Mouse (Mus musculus) heart, embryonic 13.5 days (tissue): ENCODE measurements around the gene St6galnac3. TPM values are rescaled to one million over a fixed set of nuclear protein-coding genes. Genes with fewer than 3 reads are reported as not detected.

ENCODE experiments used
- ATAC-seq: fragments of 200-750 bp; cut with Nextera tagmentation; 2 replicates; pipeline ENCODE4 v1.8.0; 2017; ENCODE audit warnings: moderate TSS enrichment; ENCODE audit not compliant: insufficient number of reproducible peaks, low FRiP score, low TSS enrichment; ENCODE audit errors: extremely low read depth
- H3K27ac ChIP-seq: fragments of 300-500 bp; sonication (generic); replicated peaks from 2 replicates; pipeline ENCODE4 v1.5.1; 2015; ENCODE audit warnings: moderate library complexity, mild to moderate bottlenecking, inconsistent platforms
- H3K27me3 ChIP-seq: fragments of 300-500 bp; sonication (generic); replicated peaks from 2 replicates; pipeline ENCODE4 v1.6.1; 2015; ENCODE audit warnings: mild to moderate bottlenecking, inconsistent platforms
- H3K36me3 ChIP-seq: fragments of 300-500 bp; sonication (generic); 2 replicates; pipeline ENCODE4 v1.6.1; 2015; ENCODE audit warnings: mild to moderate bottlenecking, inconsistent platforms
- H3K4me1 ChIP-seq: fragments of 300-500 bp; sonication (generic); 2 replicates; pipeline ENCODE4 v1.6.1; 2015; ENCODE audit warnings: inconsistent platforms
- H3K4me2 ChIP-seq: fragments of 300-500 bp; sonication (generic); 2 replicates; pipeline ENCODE4 v1.6.1; 2015; ENCODE audit warnings: inconsistent platforms, mild to moderate bottlenecking, moderate library complexity
- H3K4me3 ChIP-seq: fragments of 300-500 bp; sonication (generic); 2 replicates; pipeline ENCODE4 v1.5.1; 2015; ENCODE audit warnings: moderate library complexity, mild to moderate bottlenecking, inconsistent platforms
- H3K9ac ChIP-seq: fragments of 300-500 bp; sonication (generic); 2 replicates; pipeline ENCODE4 v1.6.1; 2015; ENCODE audit warnings: inconsistent platforms, mild to moderate bottlenecking, moderate library complexity
- H3K9me3 ChIP-seq: fragments of 300-500 bp; sonication (generic); 2 replicates; pipeline ENCODE4 v1.6.1; 2016; ENCODE audit warnings: inconsistent platforms
- WGBS: fragments of 180-500 bp; shearing (Covaris S2); methylation state at CpG from one replicate; pipeline ENCODE4 v1.1.7; 2015; ENCODE audit warnings: mixed read lengths; 5-methylcytosine and 5-hydroxymethylcytosine counted together
- polyA plus RNA-seq: library from polyadenylated mRNA; unstranded; fragments of >200 nt; fragmentation: Nextera tagmentation; extraction: Ambion mirVana; gene quantifications from 2 replicates; pipeline ENCODE4 v1.2.1, GENCODE M21; 2015

The St6galnac3 gene
- polyA plus RNA-seq, 1 experiment from 2014 or later: 21.7 TPM

DNA sequence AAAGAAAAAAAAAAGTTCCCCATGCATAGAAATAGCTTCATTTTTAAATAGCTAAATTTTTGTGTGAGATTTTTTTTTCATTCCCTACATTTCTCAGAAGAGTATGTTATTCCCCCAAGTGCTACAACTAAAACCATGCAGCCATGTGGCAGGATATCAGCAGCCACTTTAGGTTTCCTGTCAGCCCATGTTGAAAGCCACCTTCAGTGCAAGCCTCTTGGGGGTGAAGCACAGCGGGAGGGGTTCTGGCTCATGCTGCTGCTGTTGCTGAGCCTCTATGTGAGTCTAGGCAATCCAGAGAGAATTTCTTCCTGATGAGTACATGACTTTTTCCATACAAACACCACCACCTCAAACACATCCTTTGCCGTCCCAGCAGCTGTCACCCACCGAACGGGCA is 483.8 kb downstream of the St6galnac3 start:
- Histone ChIP-seq H3K9ac (peak overlapping the region; percentile 47; the same call in 1 of the 2 replicates), H3K36me3 (no peaks in the 10 kb centered on the region), H3K9me3 (no peaks in the 10 kb centered on the region), H3K4me2 (peak overlapping the region; percentile 22), H3K27me3 (no peaks in the 10 kb centered on the region), H3K4me3 (no peak overlapping the region), H3K4me1 (peaks cover 55% of the 10 kb centered on the region), H3K27ac (peak overlapping the region; percentile 62)
- WGBS: 35% methylated on average over 4 of the region's 4 CpGs
- ATAC-seq: no peak

DNA sequence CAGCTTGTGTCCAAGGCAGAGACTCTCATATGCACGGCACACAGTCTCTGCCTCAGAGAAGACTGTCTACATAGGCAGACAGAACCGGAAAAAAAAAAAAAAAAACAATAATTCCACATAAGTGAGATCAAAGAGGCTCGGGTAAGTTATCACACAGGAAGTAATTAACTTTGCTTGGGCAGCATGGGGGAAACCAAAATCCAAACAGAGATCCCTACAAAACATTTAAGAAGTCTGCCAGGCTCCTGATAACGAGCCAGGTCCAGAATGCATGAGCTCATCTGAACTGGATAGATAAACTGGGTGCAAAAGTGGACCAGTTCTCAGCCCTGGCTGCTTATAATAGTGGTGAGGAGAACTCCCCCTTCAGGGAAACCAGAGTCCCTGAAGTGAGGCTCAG is 484.6 kb downstream of the St6galnac3 start:
- 18% methylated on average over 4 of the region's 4 CpGs for WGBS
- peak overlapping the region; percentile 66 for H3K27ac ChIP-seq

DNA sequence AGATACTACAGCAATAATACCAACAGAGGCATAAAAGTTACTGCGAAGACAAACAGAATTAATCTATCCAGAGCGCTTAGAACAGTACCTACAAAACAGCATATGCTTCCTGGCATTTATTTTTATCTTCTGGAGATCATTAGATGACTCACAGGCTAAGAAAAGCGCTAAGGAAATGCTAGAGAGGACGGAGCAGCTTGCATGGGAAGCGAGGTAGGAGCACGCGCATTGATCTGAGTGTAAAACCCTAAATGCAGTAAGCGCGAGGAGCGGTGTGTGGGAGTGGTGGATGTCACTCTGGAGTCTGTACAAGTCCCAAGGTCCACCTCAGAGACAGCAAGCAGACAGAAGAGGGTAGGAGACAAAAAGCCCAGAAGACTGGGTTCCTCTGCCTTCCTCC is 486.6 kb downstream of the St6galnac3 start:
- H3K27ac ChIP-seq: no peak overlapping the region
- no peak overlapping the region for H3K4me2 ChIP-seq
- H3K36me3 ChIP-seq: no peaks in the 10 kb centered on the region
- ATAC-seq: no peak
- WGBS: 82% methylated on average over 10 of the region's 10 CpGs
- H3K9me3 ChIP-seq: no peaks in the 10 kb centered on the region
- no peak overlapping the region for H3K9ac ChIP-seq
- H3K4me1 ChIP-seq: peaks cover 55% of the 10 kb centered on the region
- no peak overlapping the region for H3K4me3 ChIP-seq
- H3K27me3 ChIP-seq: no peaks in the 10 kb centered on the region

More for the DNA sequence above, 484.6 kb downstream of the St6galnac3 start:
- H3K9ac ChIP-seq: no peak overlapping the region
- no peaks in the 10 kb centered on the region for H3K36me3 ChIP-seq
- H3K4me2 ChIP-seq: no peak overlapping the region
- no peak; the same call in 1 of the 2 replicates for ATAC-seq
- H3K9me3 ChIP-seq: no peaks in the 10 kb centered on the region
- H3K27me3 ChIP-seq: no peaks in the 10 kb centered on the region
- no peak overlapping the region for H3K4me3 ChIP-seq
- peaks cover 55% of the 10 kb centered on the region for H3K4me1 ChIP-seq

DNA sequence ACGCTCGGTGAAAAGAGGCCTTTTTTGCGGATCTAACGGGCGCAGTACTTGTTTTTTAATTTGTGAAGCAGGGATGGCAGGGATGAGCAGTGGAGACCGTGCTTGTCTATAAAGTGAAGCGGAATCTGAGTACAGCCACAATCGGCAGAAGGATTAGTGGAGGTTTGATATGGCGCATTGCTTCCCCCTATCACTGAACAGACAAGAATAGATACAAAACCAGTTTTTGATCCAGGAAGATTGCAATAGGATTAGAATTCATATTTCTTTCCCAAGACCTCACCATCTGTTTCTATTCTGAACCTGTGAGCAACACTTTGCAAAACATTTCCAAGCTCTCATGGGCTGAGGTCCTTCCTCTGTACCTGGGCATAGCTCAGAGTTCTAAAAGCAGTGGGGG is 488.7 kb downstream of the St6galnac3 start:
- H3K27me3 ChIP-seq: no peaks in the 10 kb centered on the region
- H3K9me3 ChIP-seq: no peaks in the 10 kb centered on the region
- H3K9ac ChIP-seq: no peak overlapping the region
- ATAC-seq: no peak
- 88% methylated on average over 9 of the region's 9 CpGs for WGBS
- no peak overlapping the region for H3K4me3 ChIP-seq
- peaks cover 43% of the 10 kb centered on the region for H3K4me1 ChIP-seq
- no peaks in the 10 kb centered on the region for H3K36me3 ChIP-seq
- no peak overlapping the region for H3K27ac ChIP-seq
- H3K4me2 ChIP-seq: no peak overlapping the region

DNA sequence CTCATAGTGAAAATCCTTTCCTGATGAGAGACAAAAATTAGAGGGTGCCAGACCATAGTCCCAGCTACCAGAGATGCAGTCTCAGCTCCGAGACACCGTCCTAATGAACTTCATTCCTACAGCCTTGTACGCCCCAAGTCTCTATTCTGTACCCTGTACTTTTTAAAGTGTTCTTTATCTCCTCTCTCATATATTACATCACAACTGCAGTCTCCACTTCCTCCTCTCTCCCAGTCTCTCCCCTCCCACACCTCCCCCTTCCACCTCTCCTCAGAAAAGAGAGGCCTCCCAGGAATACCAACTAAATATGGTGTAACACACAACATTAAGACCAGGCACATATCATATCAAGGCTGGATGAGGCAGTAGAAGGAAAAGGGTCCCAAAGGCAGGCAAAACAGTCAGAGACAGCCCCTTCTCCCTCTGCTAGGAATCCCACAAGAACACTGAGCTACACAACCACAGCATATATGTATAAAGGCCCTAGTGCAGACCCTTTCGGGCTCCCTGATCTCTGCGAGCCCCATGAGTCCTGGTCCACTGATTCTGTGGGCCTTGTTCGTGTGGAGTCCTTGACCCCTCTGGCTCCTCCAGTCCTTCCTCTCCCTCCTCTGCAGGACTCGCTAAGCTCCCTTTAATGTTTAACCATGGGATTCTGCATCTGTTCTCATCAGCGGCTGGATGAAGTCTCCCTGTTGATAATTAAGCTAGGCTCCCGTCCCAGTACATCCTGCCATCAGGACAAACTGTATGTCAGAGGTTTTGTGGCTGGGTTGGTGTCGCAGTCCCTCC is 502.2 kb downstream of the St6galnac3 start:
- 83% methylated on average over 10 of the region's 10 CpGs for WGBS
- Histone ChIP-seq H3K4me3 (no peak overlapping the region), H3K27me3 (no peaks in the 10 kb centered on the region), H3K27ac (no peak overlapping the region), H3K4me1 (no peaks in the 10 kb centered on the region), H3K4me2 (no peak overlapping the region), H3K9ac (no peak overlapping the region), H3K36me3 (no peaks in the 10 kb centered on the region), H3K9me3 (no peaks in the 10 kb centered on the region)
- ATAC-seq: no peak

DNA sequence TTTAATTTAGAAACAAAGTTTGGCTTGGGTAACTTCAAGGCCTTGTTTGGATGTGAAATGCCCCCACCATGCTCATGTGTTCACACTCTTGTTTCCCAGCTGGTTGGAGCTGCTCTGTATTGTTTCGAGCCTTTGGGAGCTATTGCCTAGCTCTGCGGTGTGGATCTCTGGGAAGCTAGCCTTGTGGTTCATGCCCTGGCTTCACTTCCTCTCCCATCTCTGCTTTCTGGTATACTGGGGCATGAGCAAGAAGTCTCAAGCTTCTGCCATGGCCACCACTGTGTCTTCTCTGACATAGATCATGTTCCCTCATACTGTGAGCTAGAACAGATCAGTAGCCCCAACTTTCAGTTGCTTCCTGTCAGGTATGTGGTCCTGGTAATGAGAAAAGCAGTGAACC is 505.6 kb downstream of the St6galnac3 start:
- Histone ChIP-seq H3K27ac (no peak overlapping the region), H3K9me3 (peaks cover 13% of the 10 kb centered on the region; the same call in 1 of the 2 replicates), H3K27me3 (no peaks in the 10 kb centered on the region), H3K4me1 (no peaks in the 10 kb centered on the region), H3K4me2 (no peak overlapping the region), H3K4me3 (no peak overlapping the region), H3K9ac (no peak overlapping the region), H3K36me3 (no peaks in the 10 kb centered on the region)
- WGBS: 80% methylated on average over 2 of the region's 2 CpGs
- ATAC-seq: no peak

DNA sequence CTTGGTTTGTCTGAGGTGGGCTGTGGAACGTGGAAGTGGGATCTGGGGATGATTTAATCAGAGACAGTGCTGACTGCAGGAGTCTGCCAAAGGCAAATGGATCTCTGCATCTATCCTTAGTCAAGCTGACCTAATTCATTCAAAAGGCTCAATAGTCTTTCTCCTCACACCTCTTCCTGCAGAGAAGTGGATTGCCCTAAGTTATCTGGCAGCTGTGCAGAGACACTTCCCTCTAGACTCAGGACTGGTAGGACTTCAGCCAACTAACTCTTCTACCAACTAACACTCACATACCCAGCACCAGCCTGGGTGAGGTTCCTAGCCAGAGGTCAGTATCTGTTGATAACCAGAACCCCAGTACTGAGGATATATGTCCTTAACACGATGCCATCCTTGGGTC is 516.8 kb downstream of the St6galnac3 start:
- no peak for ATAC-seq
- H3K9me3 ChIP-seq: no peaks in the 10 kb centered on the region
- no peaks in the 10 kb centered on the region for H3K27me3 ChIP-seq
- no peaks in the 10 kb centered on the region for H3K4me1 ChIP-seq
- H3K4me3 ChIP-seq: no peak overlapping the region
- 60% methylated on average over 2 of the region's 2 CpGs for WGBS
- no peak overlapping the region for H3K4me2 ChIP-seq
- H3K36me3 ChIP-seq: no peaks in the 10 kb centered on the region
- no peak overlapping the region for H3K27ac ChIP-seq
- H3K9ac ChIP-seq: no peak overlapping the region

DNA sequence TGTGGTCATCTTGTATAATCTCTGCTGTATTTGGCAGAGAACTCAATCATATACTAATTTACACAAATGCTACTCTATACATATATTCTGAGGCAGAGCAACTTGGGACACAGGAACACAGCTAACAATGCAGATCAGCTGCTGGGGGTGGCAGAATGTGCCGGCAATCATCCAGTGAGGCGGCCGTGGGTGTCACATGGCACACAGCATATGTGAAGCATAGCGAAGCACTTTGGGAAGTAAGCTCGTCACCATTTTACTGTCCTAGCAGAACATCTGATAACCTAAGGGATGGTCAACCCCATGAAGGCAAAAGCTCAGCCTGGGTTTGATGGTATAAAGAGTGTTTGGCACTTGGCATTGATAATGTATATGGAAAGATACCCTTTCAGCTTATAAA is 520.9 kb downstream of the St6galnac3 start:
- Histone ChIP-seq H3K4me1 (no peaks in the 10 kb centered on the region), H3K36me3 (no peaks in the 10 kb centered on the region), H3K9me3 (no peaks in the 10 kb centered on the region), H3K4me2 (no peak overlapping the region), H3K9ac (no peak overlapping the region), H3K27ac (no peak overlapping the region), H3K4me3 (no peak overlapping the region), H3K27me3 (no peaks in the 10 kb centered on the region)
- no peak for ATAC-seq
- 85% methylated on average over 5 of the region's 5 CpGs for WGBS

DNA sequence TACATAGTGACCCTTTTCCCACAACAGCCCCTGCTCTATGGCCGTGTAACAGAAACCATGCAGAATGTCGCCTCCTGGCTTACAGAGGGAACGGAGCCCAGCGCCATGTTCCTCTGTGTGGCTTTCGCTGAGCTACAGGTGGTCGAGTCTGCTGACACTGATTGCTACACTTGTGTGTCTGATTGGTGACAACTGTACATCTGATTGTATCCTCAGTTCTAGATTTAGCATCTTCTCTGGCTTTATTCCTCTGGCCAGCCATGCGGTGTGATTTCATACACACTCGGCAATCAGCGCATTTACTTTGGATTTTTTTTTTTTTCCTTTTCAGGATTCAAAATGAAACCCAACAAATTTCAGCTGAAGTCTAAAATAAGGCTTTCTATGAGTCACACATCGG is 523.1 kb downstream of the St6galnac3 start:
- WGBS: 86% methylated on average over 10 of the region's 10 CpGs
- ATAC-seq: no peak
- H3K4me2 ChIP-seq: no peak overlapping the region
- no peaks in the 10 kb centered on the region for H3K27me3 ChIP-seq
- H3K4me1 ChIP-seq: no peaks in the 10 kb centered on the region; the same call in 1 of the 2 replicates
- H3K36me3 ChIP-seq: no peaks in the 10 kb centered on the region
- no peak overlapping the region for H3K4me3 ChIP-seq
- H3K9me3 ChIP-seq: no peaks in the 10 kb centered on the region
- H3K27ac ChIP-seq: no peak overlapping the region
- no peak overlapping the region for H3K9ac ChIP-seq

DNA sequence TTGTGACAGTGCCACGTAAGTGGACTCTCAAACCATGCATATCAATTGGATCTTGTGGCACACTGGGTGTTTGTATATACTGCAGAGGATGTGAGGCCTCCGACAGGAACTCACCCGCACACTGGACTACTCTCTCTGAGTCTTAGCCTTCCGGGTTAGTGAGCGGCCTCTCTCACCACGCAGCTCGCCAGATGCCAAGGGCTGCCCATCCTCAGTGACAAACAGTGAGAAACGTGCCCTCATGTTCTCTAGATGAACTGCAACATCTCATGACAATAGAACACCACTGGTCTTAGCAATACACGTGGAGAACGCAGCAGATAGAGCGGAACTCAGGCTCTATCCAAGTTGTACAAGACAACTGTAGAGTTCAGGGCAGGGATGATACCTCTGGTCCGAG is 524.2 kb downstream of the St6galnac3 start:
- ATAC-seq: no peak
- Histone ChIP-seq H3K9me3 (no peaks in the 10 kb centered on the region), H3K9ac (no peak overlapping the region), H3K27ac (no peak overlapping the region), H3K27me3 (no peaks in the 10 kb centered on the region), H3K4me3 (no peak overlapping the region), H3K36me3 (no peaks in the 10 kb centered on the region), H3K4me1 (no peaks in the 10 kb centered on the region; the same call in 1 of the 2 replicates), H3K4me2 (no peak overlapping the region)
- WGBS: 88% methylated on average over 12 of the region's 12 CpGs

DNA sequence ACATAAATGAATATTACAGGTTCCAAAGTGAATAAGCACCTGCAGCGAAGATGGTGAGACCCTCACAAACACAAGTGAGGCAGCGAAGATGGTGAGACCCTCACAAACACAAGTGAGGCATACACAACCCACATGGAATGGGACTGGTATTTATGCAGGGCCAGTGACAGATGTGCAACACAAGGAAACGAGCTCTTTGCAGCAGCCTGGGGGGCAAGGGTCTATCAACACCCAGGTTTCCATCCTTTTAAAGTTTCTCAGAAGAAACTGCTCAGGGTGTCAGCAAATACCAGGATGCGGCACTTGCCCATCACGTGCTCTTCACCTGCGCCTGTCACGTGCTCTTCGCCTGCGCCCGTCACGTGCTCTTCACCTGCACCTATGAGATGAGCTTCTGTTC is 524.9 kb downstream of the St6galnac3 start:
- H3K9me3 ChIP-seq: no peaks in the 10 kb centered on the region
- H3K4me1 ChIP-seq: no peaks in the 10 kb centered on the region; the same call in 1 of the 2 replicates
- H3K27ac ChIP-seq: no peak overlapping the region
- ATAC-seq: no peak
- no peak overlapping the region for H3K9ac ChIP-seq
- no peaks in the 10 kb centered on the region for H3K36me3 ChIP-seq
- H3K4me2 ChIP-seq: no peak overlapping the region
- no peaks in the 10 kb centered on the region for H3K27me3 ChIP-seq
- no peak overlapping the region for H3K4me3 ChIP-seq
- WGBS: 89% methylated on average over 11 of the region's 11 CpGs

DNA sequence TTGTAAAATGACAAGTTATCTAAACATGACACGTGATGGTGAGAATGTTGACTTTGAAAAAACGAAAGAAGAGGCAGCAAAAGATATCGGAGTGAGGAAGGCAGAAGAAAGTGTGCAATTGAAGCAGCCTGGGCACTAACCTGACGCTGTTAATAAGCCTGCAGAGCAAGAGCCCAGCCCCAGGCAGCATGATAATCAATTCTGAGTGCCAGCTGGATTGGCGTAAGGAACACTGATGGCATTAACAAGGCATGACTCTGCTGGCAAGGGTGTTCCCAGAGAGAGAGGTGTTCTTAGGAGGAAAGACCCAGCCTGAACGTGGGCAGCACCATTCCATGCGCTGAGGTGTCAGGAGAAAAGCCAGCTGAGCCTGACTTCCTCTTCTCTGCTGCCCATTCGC is 525.7 kb downstream of the St6galnac3 start:
- H3K27me3 ChIP-seq: no peaks in the 10 kb centered on the region
- no peak overlapping the region for H3K27ac ChIP-seq
- WGBS: 66% methylated on average over 8 of the region's 8 CpGs

More for the DNA sequence above, 525.7 kb downstream of the St6galnac3 start:
- Histone ChIP-seq H3K4me2 (no peak overlapping the region), H3K4me3 (no peak overlapping the region), H3K36me3 (no peaks in the 10 kb centered on the region), H3K9me3 (no peaks in the 10 kb centered on the region), H3K4me1 (no peaks in the 10 kb centered on the region; the same call in 1 of the 2 replicates), H3K9ac (no peak overlapping the region)
- no peak for ATAC-seq
